Mouse (Mus musculus) adrenal gland, postnatal 10 days (tissue): Measurements from ENCODE around the gene Ikbke. TPM values are rescaled to one million over a fixed set of nuclear protein-coding genes. Genes with fewer than 3 reads are reported as not detected.
"Not testable (repeated sequence)": the region's sequence is repeated elsewhere in the genome, so short reads cannot be mapped to it uniquely, and the experiment has no call there.

Experiments
- DNase-seq: peaks from one replicate; pipeline ENCODE4 v3.0.0; 2021; ENCODE audit warnings: mixed read lengths
- long read RNA-seq, 2 experiments: library from polyadenylated mRNA; stranded (forward); transcript quantifications; one replicate each; pipeline ENCODE4 v2.0.0; 2021
- total RNA-seq, 2 experiments: library from RNA; stranded (reverse); gene quantifications; 2 replicates each; pipeline ENCODE4 v1.2.3; 2021

The Ikbke gene
- 10 to 100 TPM in 1 of 2 experiments, 1 to 10 TPM in 1; 6.9 to 12.0 TPM for total RNA-seq
- long read RNA-seq, experiment 1, partial matches to known transcripts: 3 of 5 reads
- long read RNA-seq, experiment 1, other reads (novel, unspliced or antisense): 1 of 5 reads
- long read RNA-seq, experiment 2, partial matches to known transcripts: 0 of 3 reads
- long read RNA-seq, experiment 2, other reads (novel, unspliced or antisense): 1 of 3 reads

DNA sequence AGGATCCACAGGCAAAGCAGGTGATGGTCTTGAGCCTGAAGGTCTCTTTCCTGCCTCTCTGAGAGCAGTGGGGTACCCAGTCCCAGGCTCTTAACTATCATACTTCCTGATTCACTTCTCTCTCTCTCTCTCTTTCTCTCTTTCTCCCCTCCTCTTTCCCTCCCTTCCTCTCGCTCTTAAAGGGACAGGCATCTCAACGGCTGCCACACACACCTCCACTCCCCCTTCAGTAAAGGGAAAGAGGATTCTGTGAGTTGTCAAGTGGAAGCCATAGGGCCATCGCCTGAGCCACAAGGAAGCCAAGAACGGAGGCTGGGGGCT lies at the start of gene Ikbke:
TSS of gene Ikbke (minus strand) at position 151 of the 321 bp plus-strand sequence.
- DNase-seq: no peak

DNA sequence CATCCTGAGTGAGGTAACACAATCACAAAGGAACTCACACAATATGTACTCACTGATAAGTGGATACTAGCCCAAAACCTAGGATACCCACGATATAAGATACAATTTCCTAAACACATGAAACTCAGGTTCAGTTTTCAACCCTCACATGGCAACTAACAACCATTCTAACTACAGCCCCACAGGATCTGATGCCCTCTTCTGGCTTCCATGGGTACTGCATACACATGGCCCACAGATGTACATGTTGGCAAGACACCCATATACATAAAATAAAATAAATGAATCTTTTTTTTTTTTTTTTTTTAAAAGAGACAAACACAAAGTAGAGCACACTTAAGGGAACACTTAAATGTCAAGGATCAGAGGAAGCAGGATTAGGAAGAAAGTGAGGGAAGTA lies 49.7 kb upstream of the Ikbke start:
- not testable (repeated sequence) for DNase-seq

DNA sequence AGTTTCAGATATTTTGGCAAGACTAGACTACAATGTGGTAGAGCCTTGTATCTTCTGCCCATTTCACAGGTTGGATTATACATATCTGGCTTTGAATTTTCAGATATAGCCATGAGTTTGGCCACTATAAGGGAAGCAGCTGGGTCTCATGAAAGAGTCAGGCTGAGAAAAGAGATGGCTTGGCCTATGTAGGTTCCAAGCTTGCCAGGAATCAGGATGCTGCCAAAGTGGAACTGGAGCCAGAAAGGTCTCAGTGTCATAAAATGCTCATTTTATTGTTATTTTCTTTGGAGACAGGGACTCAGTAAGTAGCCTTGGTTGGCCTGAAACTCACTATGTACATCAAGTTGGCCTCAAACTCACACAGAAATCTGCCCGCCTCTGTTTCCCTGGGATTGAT lies 47.8 kb upstream of the Ikbke start:
- DNase-seq: no peak

DNA sequence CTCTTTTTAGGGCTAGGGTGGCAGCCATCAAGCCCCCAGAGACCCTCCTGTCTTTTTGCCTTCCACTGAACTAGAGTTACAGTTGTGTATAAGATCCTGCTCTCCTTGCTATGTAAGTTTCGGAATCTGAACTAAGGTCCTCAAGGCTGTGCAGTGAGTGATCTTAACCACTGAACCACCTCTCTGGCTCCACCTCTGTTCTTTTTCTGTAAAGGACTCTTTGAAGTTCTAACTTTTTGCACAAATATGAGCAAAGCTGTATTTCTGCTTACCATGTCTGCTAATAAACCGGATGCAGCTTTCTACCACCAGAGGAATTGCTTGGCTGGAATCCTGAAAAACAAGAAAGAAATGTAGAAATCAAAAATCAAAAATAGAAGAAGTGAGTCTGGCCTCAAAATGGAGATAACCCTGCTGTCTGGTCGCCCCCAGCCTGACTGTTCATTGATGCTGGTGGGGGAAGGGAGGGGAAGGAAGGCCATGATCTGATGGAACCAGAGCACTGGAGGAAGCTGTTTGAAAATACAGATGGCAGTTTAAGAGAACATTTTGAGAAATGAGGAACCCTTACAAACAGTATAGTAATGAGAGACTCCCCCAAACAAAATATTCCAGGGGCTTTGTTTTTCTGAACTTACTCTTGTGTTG lies 45.5 kb upstream of the Ikbke start:
- DNase-seq: no peak

DNA sequence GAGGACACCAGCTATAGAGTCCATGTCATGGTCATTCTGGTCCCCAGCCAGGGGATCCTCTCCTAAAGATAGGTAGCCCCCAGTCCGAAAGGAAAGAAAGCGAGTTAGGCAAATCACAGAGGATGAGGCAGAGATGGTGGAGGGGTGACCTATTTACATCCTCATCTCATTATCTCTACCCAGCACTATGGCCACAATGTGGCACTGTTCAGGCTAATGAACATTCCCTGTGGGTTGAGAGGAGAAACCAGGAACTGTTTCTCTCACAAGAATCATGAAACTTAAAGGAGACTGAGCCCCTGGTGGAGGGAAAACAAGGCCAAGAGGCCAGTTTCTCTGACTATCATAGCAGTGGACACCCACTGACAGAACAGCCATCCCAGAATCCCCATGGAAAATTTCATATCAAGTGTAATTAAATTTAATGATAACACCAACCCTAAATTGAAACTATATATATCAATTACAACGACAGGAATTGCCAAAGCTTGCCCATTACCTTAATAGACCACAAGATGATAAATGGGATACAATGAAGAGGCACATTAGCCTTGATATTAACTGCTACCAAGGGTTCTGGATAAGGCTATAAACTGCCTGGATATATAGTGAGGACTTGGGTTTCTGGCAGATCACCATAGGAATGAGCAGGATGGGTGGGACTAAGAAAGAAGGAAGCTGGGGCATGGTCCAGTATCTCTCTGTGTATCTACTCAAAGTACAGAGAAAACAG lies 40.4 kb upstream of the Ikbke start:
- DNase-seq: no peak

DNA sequence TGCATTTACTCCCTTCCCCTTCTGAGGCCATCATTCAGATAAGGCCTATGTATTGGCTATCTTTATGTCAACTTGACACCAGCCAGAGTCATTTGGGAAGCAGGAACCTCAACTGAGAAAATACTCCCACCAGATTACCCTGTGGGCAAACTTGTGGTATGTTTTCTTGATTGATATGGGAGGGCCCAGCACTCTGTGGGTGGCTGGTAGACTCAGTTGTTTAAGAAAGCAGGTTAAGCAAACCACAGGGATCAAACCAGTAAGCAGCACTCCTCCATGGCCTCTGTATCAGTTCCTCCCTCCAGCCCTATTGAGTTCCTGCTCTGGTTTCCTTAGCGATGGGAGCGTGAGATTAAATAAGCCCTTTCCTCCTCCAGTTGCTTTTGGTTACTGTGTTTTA lies 39.0 kb upstream of the Ikbke start:
- DNase-seq: no peak

DNA sequence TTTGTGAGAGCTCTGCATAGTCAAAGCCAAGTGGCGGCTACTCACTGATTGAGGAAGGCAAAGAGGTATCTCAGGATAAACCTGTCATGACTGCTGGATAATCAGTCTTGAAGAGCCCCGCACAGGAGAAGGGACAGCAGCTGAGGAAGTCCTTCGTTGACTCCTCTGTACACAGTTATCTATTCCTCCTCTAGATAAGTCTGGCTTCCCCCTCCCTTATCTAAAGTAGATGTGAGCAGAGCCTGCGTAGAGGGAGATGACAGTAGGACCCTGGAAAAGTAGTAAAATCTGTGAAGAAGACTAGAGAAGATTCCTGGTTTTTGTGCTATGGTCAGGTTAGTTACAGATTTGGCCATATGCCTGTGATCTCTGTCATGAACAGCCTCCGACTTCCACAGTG lies 38.2 kb upstream of the Ikbke start:
- DNase-seq: no peak

DNA sequence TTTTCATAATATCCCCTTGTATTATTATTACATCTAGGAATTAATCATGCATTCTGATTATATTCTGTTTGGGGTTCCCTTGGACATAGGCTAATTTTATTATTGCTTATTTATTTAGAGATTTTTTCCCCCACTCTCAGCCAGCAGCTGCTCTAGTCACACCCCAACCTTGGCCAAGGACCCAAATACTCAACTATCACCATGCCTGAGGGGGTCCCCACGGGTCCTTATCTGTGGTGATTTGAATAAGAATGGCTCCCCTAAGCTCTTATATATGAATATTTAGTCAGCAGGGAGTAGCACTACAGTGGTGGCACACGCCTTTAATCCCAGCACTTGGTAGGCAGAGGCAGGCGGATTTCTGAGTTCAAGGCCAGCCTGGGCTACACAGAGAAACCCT lies 31.9 kb upstream of the Ikbke start:
- DNase-seq: no peak

DNA sequence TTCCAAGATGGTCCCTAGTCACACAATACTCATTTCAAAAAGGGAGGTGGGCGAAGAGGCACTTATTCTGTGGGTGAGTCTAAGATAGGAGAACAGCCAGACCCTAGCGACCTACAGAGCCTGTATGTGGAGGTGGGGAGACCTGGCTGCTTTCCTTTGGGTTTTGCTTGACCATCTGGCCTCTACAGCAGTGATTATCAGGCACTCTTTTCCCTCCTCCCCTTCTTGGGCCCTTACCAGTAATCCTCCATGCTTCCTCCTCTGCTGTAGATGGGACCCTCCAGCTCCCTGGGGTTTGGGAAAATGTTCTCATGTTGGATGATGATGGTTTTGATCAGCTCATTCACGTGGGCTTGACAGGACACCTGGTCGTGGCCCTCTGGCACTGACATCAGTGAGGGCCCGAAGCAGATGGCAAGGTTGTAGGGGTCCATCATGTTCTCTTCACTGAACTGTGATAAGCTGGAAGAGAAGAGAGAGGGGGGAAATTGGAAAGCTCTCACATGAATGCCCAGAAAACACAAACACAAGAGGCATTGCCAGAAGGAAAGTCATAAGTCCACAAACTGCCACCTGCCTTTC lies 30.9 kb upstream of the Ikbke start:
- no peak for DNase-seq

DNA sequence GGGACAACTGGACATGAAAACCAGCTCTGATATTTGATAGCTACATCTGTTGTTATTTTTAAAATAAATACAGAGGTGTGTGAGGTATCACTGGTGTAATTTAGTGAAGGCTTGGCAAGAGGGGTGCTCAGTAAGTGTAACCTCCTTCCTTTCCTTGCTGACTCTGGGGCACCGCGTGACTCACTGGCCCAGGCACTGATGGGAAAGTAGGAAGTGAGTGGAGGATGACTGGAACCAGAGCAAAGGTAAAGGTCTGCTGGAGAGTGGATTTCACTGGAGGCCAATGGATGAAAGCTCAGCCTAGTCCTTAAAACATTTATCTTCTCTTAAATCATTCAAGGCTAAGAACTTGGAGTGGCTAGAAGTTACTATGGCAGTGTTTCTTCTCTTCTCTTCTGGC lies 21.3 kb upstream of the Ikbke start:
- DNase-seq: no peak

DNA sequence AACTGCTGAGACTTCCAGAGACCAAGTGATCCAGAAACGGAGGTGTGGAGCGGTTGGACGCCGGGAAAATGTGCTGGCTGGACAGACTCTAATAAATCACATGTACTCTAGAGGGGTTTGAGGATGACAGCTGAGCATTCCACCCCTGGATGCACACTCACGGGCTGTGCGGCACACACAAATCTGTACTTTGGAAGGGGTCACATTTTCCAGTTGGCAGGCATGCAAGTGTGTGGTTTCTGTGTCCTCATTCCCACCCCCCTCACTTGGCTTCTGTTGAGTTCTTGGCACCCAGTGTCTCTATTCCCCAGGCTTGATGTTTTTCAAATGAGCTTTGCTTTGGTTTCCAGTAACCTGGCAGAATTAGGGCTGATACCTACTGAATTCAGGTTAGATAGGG lies 20.4 kb upstream of the Ikbke start:
- DNase-seq: no peak

DNA sequence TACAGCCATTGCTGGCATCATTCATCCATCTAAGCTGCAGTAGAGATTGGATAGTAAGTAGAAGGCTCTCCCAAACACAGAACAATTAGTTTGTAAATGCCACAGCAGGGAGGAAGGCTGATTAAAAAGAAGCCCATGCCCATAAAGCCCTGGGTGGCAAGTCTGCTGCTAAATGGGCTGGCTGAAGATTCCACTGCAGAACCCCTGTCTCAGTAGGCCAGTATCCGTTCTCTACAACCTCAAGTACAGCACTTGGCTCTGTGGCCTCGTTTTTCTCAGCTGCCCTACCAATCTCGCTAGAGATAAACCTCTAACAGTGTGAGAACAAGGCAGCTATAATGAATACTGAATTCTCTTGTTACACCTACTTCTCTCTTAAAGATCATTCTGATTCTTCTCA lies 19.8 kb upstream of the Ikbke start:
- no peak for DNase-seq

DNA sequence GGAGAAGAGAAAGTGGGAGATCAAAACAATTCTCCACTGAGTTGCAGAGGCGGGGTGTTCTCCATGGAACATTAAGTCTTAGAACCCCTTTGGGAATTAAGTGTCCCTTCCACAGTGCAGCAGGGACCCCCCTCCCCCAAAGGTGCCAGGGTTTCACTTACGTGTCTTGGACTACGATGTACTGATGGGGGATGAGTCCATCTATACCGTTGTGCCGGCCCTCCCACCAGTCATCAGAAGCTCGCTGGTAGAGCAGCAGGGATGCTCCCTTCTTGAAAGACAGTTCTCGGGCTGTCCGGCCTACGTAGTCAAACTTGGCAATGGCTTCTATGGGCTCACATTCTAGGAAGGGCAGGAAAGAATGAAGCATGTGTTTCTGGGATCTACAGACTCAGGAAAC lies 18.8 kb upstream of the Ikbke start:
- DNase-seq: no peak

DNA sequence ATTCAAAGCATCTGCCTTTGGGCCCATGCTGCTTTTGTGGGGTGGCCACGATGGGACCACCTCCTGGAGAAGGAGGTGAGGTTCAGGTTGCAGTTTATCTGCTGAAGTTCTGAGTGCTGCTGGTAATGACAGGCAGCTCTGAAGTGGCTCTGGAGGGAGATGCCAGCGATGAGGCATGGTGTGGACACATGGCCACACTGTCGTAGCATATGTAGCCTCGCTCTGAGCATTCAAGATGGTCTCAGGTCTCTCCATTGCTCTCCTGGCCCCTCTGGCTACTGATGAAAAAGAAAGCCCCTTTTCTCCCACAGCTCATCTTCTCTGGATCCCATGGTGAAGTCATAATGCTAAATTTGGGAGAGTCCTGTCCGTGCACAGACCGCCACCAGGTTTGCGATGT lies 17.3 kb upstream of the Ikbke start:
- no peak for DNase-seq

DNA sequence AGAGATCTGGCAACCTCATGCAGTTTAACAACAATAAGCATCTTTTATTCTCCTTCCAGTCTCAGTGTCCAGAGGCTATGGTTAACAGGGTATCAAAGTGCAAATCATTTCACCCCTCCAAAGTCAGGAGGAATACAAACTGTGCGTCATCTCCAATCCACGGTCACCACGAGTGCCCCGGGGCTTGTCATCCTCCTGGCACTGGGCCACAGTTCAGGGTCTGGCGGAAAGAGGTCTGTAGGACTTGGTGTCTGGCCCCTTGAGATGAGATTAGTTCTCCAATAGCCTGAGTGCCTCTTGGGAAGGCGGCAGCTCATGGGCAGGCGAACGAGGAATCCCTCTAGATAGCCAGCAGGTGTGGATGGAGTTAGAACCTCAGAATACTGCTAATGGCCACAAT lies 15.8 kb upstream of the Ikbke start:
- DNase-seq: peak; percentile 40

DNA sequence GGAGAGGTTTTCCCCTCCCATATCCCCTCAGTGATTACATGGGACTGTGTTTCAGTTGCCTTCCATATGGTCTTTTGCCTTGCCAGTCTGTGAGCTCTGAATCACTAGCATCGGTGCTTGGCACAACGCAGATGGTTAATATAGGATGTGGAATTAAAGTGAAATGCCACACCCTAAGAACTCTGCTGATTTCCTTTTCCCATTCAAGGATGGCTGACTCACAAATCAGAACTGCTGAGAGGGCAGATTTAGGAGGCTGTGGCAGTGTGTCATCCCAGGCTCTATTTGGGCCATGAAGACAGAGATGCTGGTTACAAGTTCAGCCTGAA lies 14.5 kb upstream of the Ikbke start:
- no peak for DNase-seq

DNA sequence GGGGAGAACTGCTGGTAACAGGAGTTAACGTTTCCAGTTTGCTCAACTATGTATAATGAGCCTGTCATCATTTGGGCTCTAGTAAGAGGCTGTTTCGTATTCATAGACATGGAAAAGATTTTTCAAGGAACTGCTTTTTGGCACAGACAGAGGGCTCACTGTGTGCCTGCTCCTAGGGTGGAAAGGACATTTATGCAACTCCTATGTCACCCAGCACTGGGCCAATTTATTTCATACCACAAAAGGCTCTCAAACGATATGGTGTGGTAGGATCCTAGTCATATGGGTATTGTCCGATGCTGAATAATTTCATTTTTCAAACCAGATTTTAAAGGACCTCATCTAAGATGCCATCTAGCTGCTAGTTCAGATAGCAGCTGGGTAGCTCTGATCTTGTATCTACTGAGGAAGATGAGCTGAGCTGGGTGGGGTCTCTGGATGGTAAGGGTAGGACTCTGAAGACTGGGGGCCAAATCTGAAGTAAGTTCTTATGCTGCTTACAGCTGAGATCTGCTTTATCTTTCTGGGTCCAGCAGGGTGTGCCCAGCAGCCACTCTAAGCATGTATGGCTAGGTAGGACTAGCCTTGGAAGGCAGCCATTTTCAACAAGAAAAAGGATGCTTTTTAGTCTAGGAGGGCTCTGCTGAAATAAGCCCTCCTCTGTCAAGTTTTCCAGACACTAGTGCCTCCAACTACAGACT lies 14.0 kb upstream of the Ikbke start:
- no peak for DNase-seq

DNA sequence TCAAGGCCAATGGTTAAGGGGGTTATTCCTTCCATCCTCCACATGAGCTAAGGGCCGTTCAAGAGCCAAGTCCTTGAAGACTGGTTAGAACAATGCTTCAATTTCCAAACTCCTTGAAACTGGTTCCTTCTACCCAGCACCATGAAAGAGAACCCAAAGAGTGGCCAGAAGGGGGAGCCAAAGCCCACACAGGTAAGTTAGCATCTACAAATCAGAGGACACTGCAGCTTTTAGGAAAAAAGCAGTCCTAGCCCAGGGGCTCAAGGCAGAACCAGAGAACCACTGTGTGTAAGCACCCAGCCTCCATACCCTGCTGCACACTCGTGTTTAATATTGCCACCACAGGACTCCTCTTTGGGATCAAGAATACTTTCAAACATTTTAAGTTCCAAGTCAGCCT lies 11.2 kb upstream of the Ikbke start:
- DNase-seq: peak; percentile 77

DNA sequence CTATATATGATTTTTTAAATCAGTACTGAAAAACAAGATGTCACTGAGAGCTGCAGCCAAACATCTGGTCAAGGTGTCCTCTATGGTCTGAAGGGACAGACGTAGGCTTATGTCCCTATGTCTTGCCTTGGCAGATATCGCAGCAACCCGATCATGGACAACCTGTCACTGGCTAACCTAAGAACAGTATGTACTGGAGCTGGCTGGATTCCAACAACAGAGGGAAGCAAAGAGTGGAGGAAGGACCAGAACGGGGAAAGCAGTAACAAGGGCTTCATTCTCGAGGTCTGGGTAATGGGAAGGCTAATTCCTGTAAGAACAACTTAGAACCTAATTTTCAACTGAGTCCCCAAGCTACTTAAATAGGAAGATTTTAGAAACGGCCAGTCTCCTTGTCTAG lies 9.5 kb upstream of the Ikbke start:
- DNase-seq: no peak

DNA sequence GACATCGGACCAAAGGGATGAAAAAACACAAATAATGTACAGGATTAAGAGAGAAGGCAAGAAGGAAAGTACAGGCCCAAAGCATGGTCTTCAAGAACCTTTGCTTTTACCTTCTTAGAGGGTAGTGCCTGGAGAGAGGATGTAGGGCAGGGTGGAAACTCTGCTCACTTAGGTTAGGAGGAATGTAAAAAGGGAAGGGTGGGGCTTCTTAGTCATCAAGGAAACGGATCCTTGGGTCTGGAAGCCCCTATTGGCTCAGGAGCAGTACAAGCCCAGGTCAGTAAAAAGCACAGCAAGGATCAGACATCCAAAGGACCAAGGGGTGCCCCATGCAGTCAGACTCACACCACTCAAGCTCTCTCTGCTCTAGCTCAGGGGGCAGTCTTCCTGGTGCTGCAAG lies 7.9 kb upstream of the Ikbke start:
- DNase-seq: no peak

DNA sequence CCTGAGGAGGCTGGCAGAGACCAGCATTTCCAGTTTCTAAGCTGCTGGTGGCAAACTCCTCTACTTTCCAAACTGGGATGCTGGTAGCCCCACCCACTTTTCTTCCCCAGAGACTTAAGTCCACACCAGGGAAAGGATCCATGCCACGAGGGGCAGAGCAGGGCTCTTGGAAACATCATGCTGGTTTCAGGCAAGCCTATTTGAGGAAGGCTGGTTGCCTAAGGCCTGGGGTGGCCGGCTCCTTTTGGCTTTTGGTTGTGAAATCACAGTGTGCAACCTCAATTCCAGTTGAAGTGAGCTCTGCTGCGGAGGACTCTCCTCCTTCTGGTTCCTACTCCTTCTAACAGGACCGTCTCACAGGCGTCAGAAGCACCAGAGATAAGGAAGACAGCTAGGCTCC lies 7.4 kb upstream of the Ikbke start:
- DNase-seq: peak; percentile 28

DNA sequence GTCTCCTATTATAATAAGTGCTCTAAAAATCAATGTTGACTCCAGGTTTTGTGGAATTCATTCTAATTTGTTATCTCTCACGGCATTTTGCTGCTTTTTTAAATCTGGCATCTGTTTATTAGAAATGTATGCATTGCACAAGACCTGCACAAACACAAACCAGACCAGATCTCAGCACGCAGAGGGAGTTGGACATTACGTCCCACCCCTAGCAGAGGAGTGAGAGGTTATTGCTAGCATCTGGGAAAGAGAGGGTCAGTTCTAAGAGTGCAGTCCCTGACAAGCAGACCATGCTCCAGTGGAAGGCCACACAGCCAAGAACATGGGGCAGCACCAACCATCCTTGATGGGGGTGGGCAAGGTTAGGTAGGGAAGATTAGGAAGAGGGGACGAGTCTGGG lies 5.2 kb upstream of the Ikbke start:
- DNase-seq: no peak

DNA sequence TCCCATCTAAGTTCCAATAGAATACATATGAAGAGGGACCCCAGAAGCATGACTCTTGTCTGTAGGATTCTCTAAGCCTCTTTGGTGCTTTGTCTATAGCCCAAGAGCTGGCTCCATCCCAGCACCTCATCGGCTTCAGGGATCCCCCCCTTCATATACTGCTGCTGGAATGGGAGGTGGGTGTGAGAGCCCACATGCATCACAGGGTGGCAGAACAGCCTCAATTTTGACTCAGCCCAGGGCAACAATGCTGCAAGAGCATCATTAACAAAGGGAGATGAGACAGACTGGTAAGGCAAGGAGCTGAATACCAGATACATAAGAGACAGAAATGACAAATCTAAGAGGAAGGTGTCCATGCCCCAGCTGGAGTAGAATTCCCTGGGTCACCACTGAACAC lies 4.8 kb upstream of the Ikbke start:
- DNase-seq: no peak
